Mouse (Mus musculus) forebrain, embryonic 11.5 days (tissue): ENCODE measurements around the gene Nkain1. TPM values are rescaled to one million over a fixed set of nuclear protein-coding genes. Genes with fewer than 3 reads are reported as not detected.
A peak's percentile ranks its signal among the peaks of the same experiment; 100 is the strongest.

Experiments
- ATAC-seq: fragments of 200-750 bp; cut with Nextera tagmentation; replicated peaks from 2 replicates; pipeline ENCODE4 v1.8.0; 2017; ENCODE audit warnings: moderate TSS enrichment; ENCODE audit not compliant: low FRiP score
- DNase-seq: peaks from one replicate; pipeline ENCODE4 v3.0.0-alpha.2; 2017; ENCODE audit warnings: low spot score
- H3K27ac ChIP-seq: fragments of 300-500 bp; sonication (generic); 2 replicates; pipeline ENCODE4 v1.5.1; 2014; ENCODE audit warnings: low read depth, low read length
- H3K27me3 ChIP-seq: fragments of 300-500 bp; sonication (generic); 2 replicates; pipeline ENCODE4 v1.6.1; 2014; ENCODE audit warnings: mild to moderate bottlenecking, low read length, mixed read lengths; ENCODE audit not compliant: control insufficient read depth, insufficient read depth
- H3K36me3 ChIP-seq: fragments of 300-500 bp; sonication (generic); 2 replicates; pipeline ENCODE4 v1.6.1; 2014; ENCODE audit warnings: mild to moderate bottlenecking, low read length, moderate library complexity, mixed read lengths; ENCODE audit not compliant: control insufficient read depth, insufficient read depth
- H3K4me1 ChIP-seq: fragments of 300-500 bp; sonication (generic); replicated peaks from 2 replicates; pipeline ENCODE4 v1.6.1; 2014; ENCODE audit warnings: low read length, mixed read lengths; ENCODE audit not compliant: control insufficient read depth, insufficient read depth
- H3K4me2 ChIP-seq: fragments of 300-500 bp; sonication (generic); 2 replicates; pipeline ENCODE4 v1.6.1; 2014; ENCODE audit warnings: low read depth, mild to moderate bottlenecking, low read length, moderate library complexity, mixed read lengths; ENCODE audit not compliant: severe bottlenecking
- H3K4me3 ChIP-seq: fragments of 300-500 bp; sonication (generic); 2 replicates; pipeline ENCODE4 v1.5.1; 2014; ENCODE audit warnings: low read depth, low read length
- H3K9ac ChIP-seq: fragments of 300-500 bp; sonication (generic); 2 replicates; pipeline ENCODE4 v1.6.1; 2014; ENCODE audit warnings: low read length
- H3K9me3 ChIP-seq: fragments of 300-500 bp; sonication (generic); 2 replicates; pipeline ENCODE4 v1.6.1; 2016; ENCODE audit warnings: low read length, mixed read lengths; ENCODE audit not compliant: control insufficient read depth
- WGBS: fragments of 180-500 bp; shearing (Covaris S2); extraction: QIAGEN DNeasy Blood & Tissue Kit; methylation state at CpG from one replicate; pipeline ENCODE4 v1.1.7; 2014; 5-methylcytosine and 5-hydroxymethylcytosine counted together
- polyA plus RNA-seq: library from polyadenylated mRNA; unstranded; fragments of >200 nt; fragmentation: Nextera tagmentation; extraction: Ambion mirVana; gene quantifications from 2 replicates; pipeline ENCODE4 v1.2.1, GENCODE M21; 2014

Nkain1 gene
- polyA plus RNA-seq, 1 experiment from 2014 or later, result 12.5 TPM

DNA sequence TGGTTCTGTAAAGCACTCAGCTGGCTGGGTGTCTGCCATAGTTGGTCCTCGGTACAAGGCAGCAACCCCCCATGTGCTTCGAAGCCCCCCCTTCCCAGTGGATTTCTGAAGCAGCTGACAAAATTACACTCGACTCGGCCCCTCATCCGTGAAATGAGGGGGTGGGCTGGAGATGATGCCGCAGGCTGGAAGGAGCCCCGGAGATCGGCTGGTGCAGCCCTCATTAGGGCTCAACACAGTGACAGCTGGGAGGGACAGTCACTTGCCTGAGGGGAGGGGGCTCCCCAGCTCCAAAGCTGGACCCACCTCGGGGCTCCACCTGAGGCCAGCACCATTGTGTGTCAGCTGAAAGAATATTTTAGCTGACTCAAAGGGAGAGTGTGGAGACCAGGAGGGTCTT, 29.6 kb downstream of the Nkain1 start:
- Histone ChIP-seq H3K4me1 (peaks cover 31% of the 10 kb centered on the region), H3K9ac (peak overlapping the region; percentile 35), H3K27ac (peak overlapping the region; percentile 77), H3K27me3 (no peaks in the 10 kb centered on the region), H3K4me3 (no peak overlapping the region), H3K4me2 (peak overlapping the region; percentile 26; the same call in 1 of the 2 replicates), H3K36me3 (no peaks in the 10 kb centered on the region), H3K9me3 (no peaks in the 10 kb centered on the region; the same call in 1 of the 2 replicates)
- DNase-seq (peak; percentile 75), ATAC-seq (peak; percentile 72)
- 16% methylated on average over 9 of the region's 9 CpGs for WGBS

DNA sequence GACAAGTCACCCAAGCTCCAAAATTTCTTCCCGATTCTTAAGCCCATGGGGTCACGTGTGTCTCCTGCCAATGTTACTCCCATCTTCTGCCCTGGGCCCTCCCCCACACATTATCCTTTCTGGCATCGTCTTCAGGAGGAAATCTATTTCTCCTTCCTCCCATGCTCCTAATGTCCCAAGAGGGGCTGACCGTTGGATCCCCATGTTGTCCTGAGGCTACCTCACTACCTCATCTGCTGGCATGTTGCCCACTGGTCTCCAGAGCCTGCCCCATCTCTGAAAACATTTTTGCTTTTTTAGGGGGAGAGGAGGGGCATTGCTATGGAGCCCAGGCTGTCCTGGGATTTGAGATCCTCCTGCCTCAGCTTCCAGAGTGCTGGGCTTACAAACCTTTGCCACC, 30.9 kb downstream of the Nkain1 start:
- Histone ChIP-seq H3K27me3 (no peaks in the 10 kb centered on the region), H3K36me3 (no peaks in the 10 kb centered on the region; the same call in 1 of the 2 replicates), H3K27ac (no peak overlapping the region), H3K9me3 (no peaks in the 10 kb centered on the region), H3K4me1 (peaks cover 26% of the 10 kb centered on the region), H3K4me3 (no peak overlapping the region), H3K9ac (no peak overlapping the region), H3K4me2 (no peak overlapping the region)
- ATAC-seq (no peak), DNase-seq (no peak)
- 91% methylated on average over 4 of the region's 4 CpGs for WGBS

DNA sequence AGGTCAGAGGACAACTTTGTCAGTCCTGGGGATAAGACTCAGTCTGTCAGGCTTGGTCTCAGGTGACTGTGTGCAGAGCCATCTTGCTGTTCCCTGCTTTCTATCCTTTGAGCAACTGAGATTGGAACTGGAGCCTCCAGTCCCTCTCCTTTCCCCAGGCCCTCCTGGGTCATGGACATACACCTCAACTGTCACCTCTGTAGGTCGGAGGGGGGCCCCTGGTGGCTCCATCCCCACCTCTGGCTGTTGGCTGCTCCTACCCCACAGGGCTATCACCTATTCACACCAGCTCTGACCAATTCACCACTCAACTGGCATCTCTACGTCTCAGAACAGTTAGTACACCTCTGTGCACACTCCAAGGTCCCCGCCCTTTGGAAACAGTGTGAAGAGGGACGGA, 33.1 kb downstream of the Nkain1 start:
- Histone ChIP-seq H3K9me3 (no peaks in the 10 kb centered on the region), H3K27me3 (no peaks in the 10 kb centered on the region), H3K4me2 (no peak overlapping the region), H3K4me1 (peaks cover 11% of the 10 kb centered on the region), H3K9ac (no peak overlapping the region), H3K4me3 (no peak overlapping the region), H3K36me3 (no peaks in the 10 kb centered on the region; the same call in 1 of the 2 replicates), H3K27ac (no peak overlapping the region)
- WGBS, result 85% methylated on average over 4 of the region's 4 CpGs
- ATAC-seq (no peak), DNase-seq (no peak)

DNA sequence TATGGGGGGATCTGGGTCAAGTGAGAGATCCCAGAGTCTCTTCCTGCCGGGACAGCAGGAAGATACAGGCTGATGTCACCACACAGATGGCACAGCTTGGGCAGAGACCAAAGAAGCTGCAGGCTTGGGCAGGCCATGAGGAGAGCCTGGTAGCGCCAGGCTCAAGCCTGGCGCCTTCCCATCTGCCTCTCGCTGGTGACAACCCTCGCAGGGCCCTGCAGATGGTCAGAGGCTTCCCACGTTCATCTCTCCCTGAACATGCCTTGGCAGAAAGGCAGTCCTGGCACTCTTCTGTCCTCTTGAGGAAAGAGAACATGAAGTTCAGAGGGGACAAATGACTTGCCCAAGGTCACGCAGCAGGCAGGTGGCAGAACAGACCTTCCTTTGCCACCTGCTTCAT, 34.3 kb downstream of the Nkain1 start:
- ATAC-seq, result no peak
- H3K9ac ChIP-seq, result no peak overlapping the region

DNA sequence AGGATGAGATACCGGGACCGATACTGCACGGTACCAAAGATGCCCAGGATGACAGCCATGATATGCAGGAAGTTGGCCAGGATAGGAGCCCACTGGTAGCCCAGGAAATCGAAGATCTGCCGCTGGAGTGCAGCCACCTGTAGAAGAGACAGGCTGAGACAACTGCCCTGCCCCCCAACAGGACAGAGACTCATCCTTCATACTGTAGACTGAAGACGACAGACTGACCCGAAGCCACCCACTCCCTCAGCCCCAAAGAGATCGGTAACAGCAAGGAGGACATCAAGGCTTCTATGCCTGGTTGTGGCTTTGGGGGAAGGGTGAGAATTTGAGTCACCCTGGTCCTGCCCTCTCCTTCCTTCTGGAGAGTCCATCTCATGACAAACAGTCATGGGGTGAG, 34.9 kb downstream of the Nkain1 start:
- Histone ChIP-seq H3K9ac (no peak overlapping the region), H3K4me2 (no peak overlapping the region), H3K4me3 (no peak overlapping the region), H3K27me3 (no peaks in the 10 kb centered on the region), H3K27ac (no peak overlapping the region), H3K9me3 (no peaks in the 10 kb centered on the region), H3K36me3 (no peaks in the 10 kb centered on the region; the same call in 1 of the 2 replicates), H3K4me1 (peaks cover 3% of the 10 kb centered on the region)
- DNase-seq (no peak), ATAC-seq (no peak)
- 94% methylated on average over 8 of the region's 8 CpGs for WGBS

More for the DNA sequence above, 34.3 kb downstream of the Nkain1 start:
- 88% methylated on average over 7 of the region's 7 CpGs for WGBS
- Histone ChIP-seq H3K4me3 (no peak overlapping the region), H3K27me3 (no peaks in the 10 kb centered on the region), H3K27ac (no peak overlapping the region), H3K4me2 (no peak overlapping the region), H3K9me3 (no peaks in the 10 kb centered on the region), H3K36me3 (no peaks in the 10 kb centered on the region; the same call in 1 of the 2 replicates), H3K4me1 (peaks cover 10% of the 10 kb centered on the region)
- no peak for DNase-seq

DNA sequence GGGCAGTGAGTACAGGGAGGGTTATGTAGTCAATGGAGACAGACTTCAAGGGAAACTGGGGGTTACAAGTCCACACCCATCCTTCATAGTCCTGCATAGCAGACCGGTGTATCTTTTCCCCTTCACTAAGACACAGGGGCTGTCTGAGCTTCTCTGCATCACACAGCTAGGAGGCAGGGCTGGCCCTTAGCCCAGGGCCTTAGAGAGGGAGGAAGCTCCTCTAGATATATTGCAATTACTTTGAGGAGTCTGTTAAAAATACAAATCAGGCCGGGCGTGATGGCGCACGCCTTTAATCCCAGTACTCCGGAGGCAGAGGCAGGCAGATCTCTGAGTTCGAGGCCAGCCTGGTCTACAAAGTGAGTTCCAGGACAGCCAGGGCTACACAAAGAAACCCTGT, 36.6 kb downstream of the Nkain1 start:
- no peaks in the 10 kb centered on the region for H3K27me3 ChIP-seq
- no peaks in the 10 kb centered on the region; the same call in 1 of the 2 replicates for H3K36me3 ChIP-seq
- ATAC-seq, result no peak
- H3K9ac ChIP-seq, result no peak overlapping the region
- no peak overlapping the region for H3K27ac ChIP-seq
- no peaks in the 10 kb centered on the region for H3K4me1 ChIP-seq
- 98% methylated on average over 7 of the region's 7 CpGs for WGBS
- H3K4me2 ChIP-seq, result no peak overlapping the region
- no peaks in the 10 kb centered on the region for H3K9me3 ChIP-seq
- DNase-seq, result no peak
- no peak overlapping the region for H3K4me3 ChIP-seq

DNA sequence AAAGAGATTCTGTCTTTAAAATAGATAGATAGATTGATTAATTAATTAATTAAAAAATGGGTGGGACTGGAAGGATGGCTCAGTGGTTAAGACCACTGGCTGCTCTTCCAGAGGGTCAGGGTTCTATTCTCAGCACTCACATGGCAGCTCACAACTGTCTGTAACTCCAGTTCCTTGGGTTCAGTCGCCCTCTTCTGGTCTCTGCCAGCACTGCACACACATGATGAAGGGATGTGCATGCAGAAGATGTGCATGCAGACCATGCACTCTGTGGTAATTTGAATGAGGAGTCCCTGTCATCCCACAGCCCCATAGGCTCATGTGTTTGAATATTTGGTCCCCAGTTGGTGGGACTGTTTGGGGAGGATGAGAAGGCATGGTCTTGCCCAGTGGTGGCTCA, 38.2 kb downstream of the Nkain1 start:
- ATAC-seq, result no peak
- Histone ChIP-seq H3K4me1 (no peaks in the 10 kb centered on the region), H3K27ac (no peak overlapping the region), H3K9ac (no peak overlapping the region), H3K9me3 (no peaks in the 10 kb centered on the region), H3K27me3 (no peaks in the 10 kb centered on the region), H3K4me2 (no peak overlapping the region), H3K4me3 (no peak overlapping the region), H3K36me3 (peaks cover 1% of the 10 kb centered on the region; the same call in 1 of the 2 replicates)
- WGBS, result 59% methylated on average over 1 of the region's 1 CpGs
- no peak for DNase-seq

DNA sequence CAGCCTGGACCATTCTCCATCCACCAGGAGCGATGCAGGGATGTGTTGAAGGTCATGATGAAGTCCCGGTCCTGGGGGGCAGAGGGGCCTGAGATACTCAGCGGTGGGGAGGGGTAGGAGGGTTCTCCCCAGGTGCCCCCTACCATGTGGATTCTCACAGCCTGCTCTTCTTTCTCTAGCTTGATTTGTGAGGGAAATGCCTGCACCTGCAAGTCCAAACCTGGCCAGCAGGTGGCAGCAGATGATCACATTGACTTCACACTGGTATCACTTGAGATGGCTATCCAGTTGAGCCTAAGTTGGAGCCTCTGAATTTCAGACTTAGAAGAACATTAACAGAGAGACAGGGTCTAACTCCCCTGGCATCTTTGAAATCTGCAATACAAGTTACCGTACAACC, 40.0 kb downstream of the Nkain1 start:
- DNase-seq (peak; percentile 93), ATAC-seq (0 out of 2 replicates have a peak, but pooled peaks have one; percentile 53)
- no peaks in the 10 kb centered on the region for H3K9me3 ChIP-seq
- peaks cover 9% of the 10 kb centered on the region; the same call in 1 of the 2 replicates for H3K36me3 ChIP-seq
- H3K4me3 ChIP-seq, result no peak overlapping the region
- WGBS, result 50% methylated on average over 4 of the region's 4 CpGs
- no peak overlapping the region for H3K27ac ChIP-seq
- no peak overlapping the region for H3K9ac ChIP-seq
- no peaks in the 10 kb centered on the region for H3K4me1 ChIP-seq
- no peaks in the 10 kb centered on the region for H3K27me3 ChIP-seq
- no peak overlapping the region for H3K4me2 ChIP-seq

DNA sequence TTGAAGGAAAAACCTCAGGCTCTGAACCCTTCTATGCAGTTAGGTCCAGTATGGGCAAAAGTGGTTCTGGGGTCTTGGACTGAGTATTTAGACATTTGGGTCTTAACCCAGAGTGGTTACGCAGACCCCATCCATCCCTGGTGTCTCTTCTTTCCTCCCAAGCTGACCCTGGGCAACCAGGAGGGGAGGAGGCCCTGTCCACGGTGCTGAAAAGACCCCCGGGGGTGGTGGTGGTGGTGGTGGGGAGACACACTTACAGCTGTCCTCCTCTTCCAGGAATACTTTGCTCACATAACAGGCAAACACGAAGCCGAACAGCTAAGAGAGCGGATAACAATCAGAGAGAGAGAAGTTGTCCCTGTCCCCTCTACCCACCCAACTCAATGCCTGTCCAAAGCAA, 41.6 kb downstream of the Nkain1 start:
- H3K27ac ChIP-seq, result no peak overlapping the region

More for the DNA sequence above, 41.6 kb downstream of the Nkain1 start:
- no peak overlapping the region for H3K9ac ChIP-seq
- DNase-seq (no peak), ATAC-seq (no peak)
- no peak overlapping the region for H3K4me3 ChIP-seq
- H3K4me1 ChIP-seq, result no peaks in the 10 kb centered on the region
- H3K9me3 ChIP-seq, result no peaks in the 10 kb centered on the region
- no peak overlapping the region for H3K4me2 ChIP-seq
- H3K36me3 ChIP-seq, result peaks cover 9% of the 10 kb centered on the region; the same call in 1 of the 2 replicates
- H3K27me3 ChIP-seq, result no peaks in the 10 kb centered on the region
- WGBS, result 69% methylated on average over 6 of the region's 6 CpGs
